Mouse (Mus musculus): ENCODE results near the gene Trim30b. TPM values are rescaled to one million over a fixed set of nuclear protein-coding genes. Genes with fewer than 3 reads are reported as not detected.
A peak's percentile ranks its signal among the peaks of the same experiment; 100 is the strongest.

The Trim30b gene
- not detected in 2 replicates for polyA plus RNA-seq (2014; fragmentation: Nextera tagmentation; extraction: Ambion mirVana)

- ATAC-seq (replicated peaks; ENCODE audit: insufficient number of reproducible peaks, low FRiP score, low TSS enrichment, low read depth) (no peak), DNase-seq (ENCODE audit: low spot score) (peak; percentile 5)
- Histone ChIP-seq H3K27ac (replicated peaks; ENCODE audit: low read depth, low read length) (no peak within 1 kb of the TSS), H3K27me3 (ENCODE audit: control insufficient read depth, insufficient read depth, low read length) (no peaks in the 10 kb centered on the region), H3K36me3 (replicated peaks; ENCODE audit: control insufficient read depth, insufficient read depth, low read depth, low read length) (no peaks in the 10 kb centered on the region), H3K4me2 (ENCODE audit: low read depth, low read length) (no peak within 1 kb of the TSS), H3K4me3 (ENCODE audit: low read depth, low read length) (no peak within 1 kb of the TSS), H3K9ac (replicated peaks; ENCODE audit: low read length) (no peak within 1 kb of the TSS), H3K4me1 (ENCODE audit: control insufficient read depth, insufficient read depth, low read length) (no peaks in the 10 kb centered on the region), H3K9me3 (replicated peaks; ENCODE audit: control insufficient read depth, low read length) (no peaks in the 10 kb centered on the region)
- WGBS, result 50% methylated on average over 1 of the region's 1 CpGs
These were observed at the start of gene Trim30b for GRCm38 (mm10) chr7:104369736-104370414. TSS of gene Trim30b (minus strand) at chr7:104369884.

GRCm38 (mm10) chr7:104404460-104404950 is 34.8 kb upstream of the Trim30b start:
- ATAC-seq (replicated peaks; ENCODE audit: insufficient number of reproducible peaks, low FRiP score, low TSS enrichment, low read depth) (no peak), DNase-seq (ENCODE audit: low spot score) (no peak)
- Histone ChIP-seq H3K27ac (replicated peaks; ENCODE audit: low read depth, low read length) (no peak overlapping the region), H3K9me3 (replicated peaks; ENCODE audit: control insufficient read depth, low read length) (no peaks in the 10 kb centered on the region), H3K36me3 (replicated peaks; ENCODE audit: control insufficient read depth, insufficient read depth, low read depth, low read length) (no peaks in the 10 kb centered on the region), H3K4me3 (ENCODE audit: low read depth, low read length) (no peak overlapping the region), H3K4me1 (ENCODE audit: control insufficient read depth, insufficient read depth, low read length) (no peaks in the 10 kb centered on the region), H3K27me3 (ENCODE audit: control insufficient read depth, insufficient read depth, low read length) (no peaks in the 10 kb centered on the region), H3K4me2 (ENCODE audit: low read depth, low read length) (no peak overlapping the region), H3K9ac (replicated peaks; ENCODE audit: low read length) (no peak overlapping the region)
- 92% methylated on average over 3 of the region's 3 CpGs for WGBS

GRCm38 (mm10) chr7:104401140-104401539 is 31.5 kb upstream of the Trim30b start:
- Histone ChIP-seq H3K36me3 (replicated peaks; ENCODE audit: control insufficient read depth, insufficient read depth, low read depth, low read length) (no peaks in the 10 kb centered on the region), H3K27ac (replicated peaks; ENCODE audit: low read depth, low read length) (no peak overlapping the region), H3K9ac (replicated peaks; ENCODE audit: low read length) (no peak overlapping the region), H3K27me3 (ENCODE audit: control insufficient read depth, insufficient read depth, low read length) (no peaks in the 10 kb centered on the region), H3K4me3 (ENCODE audit: low read depth, low read length) (no peak overlapping the region), H3K4me2 (ENCODE audit: low read depth, low read length) (no peak overlapping the region), H3K9me3 (replicated peaks; ENCODE audit: control insufficient read depth, low read length) (no peaks in the 10 kb centered on the region), H3K4me1 (ENCODE audit: control insufficient read depth, insufficient read depth, low read length) (no peaks in the 10 kb centered on the region)
- DNase-seq (ENCODE audit: low spot score) (no peak), ATAC-seq (replicated peaks; ENCODE audit: insufficient number of reproducible peaks, low FRiP score, low TSS enrichment, low read depth) (no peak)

- no peaks in the 10 kb centered on the region for H3K4me1 ChIP-seq (ENCODE audit: control insufficient read depth, insufficient read depth, low read length)
- H3K36me3 ChIP-seq (replicated peaks; ENCODE audit: control insufficient read depth, insufficient read depth, low read depth, low read length), result no peaks in the 10 kb centered on the region
- no peak within 1 kb of the TSS for H3K4me2 ChIP-seq (ENCODE audit: low read depth, low read length)
- no peak within 1 kb of the TSS for H3K27ac ChIP-seq (replicated peaks; ENCODE audit: low read depth, low read length)
- no peak within 1 kb of the TSS for H3K9ac ChIP-seq (replicated peaks; ENCODE audit: low read length)
- H3K4me3 ChIP-seq (ENCODE audit: low read depth, low read length), result no peak within 1 kb of the TSS
- ATAC-seq (replicated peaks; ENCODE audit: insufficient number of reproducible peaks, low FRiP score, low TSS enrichment, low read depth) (no peak), DNase-seq (ENCODE audit: low spot score) (no peak)
- no peaks in the 10 kb centered on the region for H3K27me3 ChIP-seq (ENCODE audit: control insufficient read depth, insufficient read depth, low read length)
- no peaks in the 10 kb centered on the region for H3K9me3 ChIP-seq (replicated peaks; ENCODE audit: control insufficient read depth, low read length)
- WGBS, result 77% methylated on average over 1 of the region's 1 CpGs
These were observed 31.0 kb upstream of the Trim30b start, which contains the start of gene Trim30c for GRCm38 (mm10) chr7:104400698-104401097. TSS of gene Trim30c (minus strand) at chr7:104400837.

GRCm38 (mm10) chr7:104398492-104398891 is 28.8 kb upstream of the Trim30b start:
- Histone ChIP-seq H3K4me2 (ENCODE audit: low read depth, low read length) (no peak overlapping the region), H3K4me1 (ENCODE audit: control insufficient read depth, insufficient read depth, low read length) (no peaks in the 10 kb centered on the region), H3K27me3 (ENCODE audit: control insufficient read depth, insufficient read depth, low read length) (no peaks in the 10 kb centered on the region), H3K9ac (replicated peaks; ENCODE audit: low read length) (no peak overlapping the region), H3K9me3 (replicated peaks; ENCODE audit: control insufficient read depth, low read length) (no peaks in the 10 kb centered on the region), H3K36me3 (replicated peaks; ENCODE audit: control insufficient read depth, insufficient read depth, low read depth, low read length) (no peaks in the 10 kb centered on the region), H3K4me3 (ENCODE audit: low read depth, low read length) (no peak overlapping the region), H3K27ac (replicated peaks; ENCODE audit: low read depth, low read length) (no peak overlapping the region)
- whole genome bisulfite sequencing, result 74% methylated on average over 1 of the region's 1 CpGs
- ATAC-seq (replicated peaks; ENCODE audit: insufficient number of reproducible peaks, low FRiP score, low TSS enrichment, low read depth) (no peak), DNase-seq (ENCODE audit: low spot score) (no peak)

GRCm38 (mm10) chr7:104366339-104366738 is 3.3 kb downstream of the Trim30b start:
- H3K27ac ChIP-seq (replicated peaks; ENCODE audit: low read depth, low read length), result no peak overlapping the region
- H3K4me3 ChIP-seq (ENCODE audit: low read depth, low read length), result no peak overlapping the region
- DNase-seq (ENCODE audit: low spot score) (no peak), ATAC-seq (replicated peaks; ENCODE audit: insufficient number of reproducible peaks, low FRiP score, low TSS enrichment, low read depth) (no peak)
- no peaks in the 10 kb centered on the region for H3K36me3 ChIP-seq (replicated peaks; ENCODE audit: control insufficient read depth, insufficient read depth, low read depth, low read length)
- H3K9me3 ChIP-seq (replicated peaks; ENCODE audit: control insufficient read depth, low read length), result no peaks in the 10 kb centered on the region
- H3K4me2 ChIP-seq (ENCODE audit: low read depth, low read length), result no peak overlapping the region
- H3K9ac ChIP-seq (replicated peaks; ENCODE audit: low read length), result no peak overlapping the region
- H3K27me3 ChIP-seq (ENCODE audit: control insufficient read depth, insufficient read depth, low read length), result no peaks in the 10 kb centered on the region
- no peaks in the 10 kb centered on the region for H3K4me1 ChIP-seq (ENCODE audit: control insufficient read depth, insufficient read depth, low read length)

GRCm38 (mm10) chr7:104353600-104353967 is 16.1 kb downstream of the Trim30b start:
- no peak; the same call in 1 of the 2 replicates for ATAC-seq (replicated peaks; ENCODE audit: insufficient number of reproducible peaks, low FRiP score, low TSS enrichment, low read depth)
- Histone ChIP-seq H3K27ac (replicated peaks; ENCODE audit: low read depth, low read length) (no peak overlapping the region), H3K36me3 (replicated peaks; ENCODE audit: control insufficient read depth, insufficient read depth, low read depth, low read length) (no peaks in the 10 kb centered on the region), H3K4me3 (ENCODE audit: low read depth, low read length) (no peak overlapping the region), H3K4me2 (ENCODE audit: low read depth, low read length) (no peak overlapping the region), H3K27me3 (ENCODE audit: control insufficient read depth, insufficient read depth, low read length) (no peaks in the 10 kb centered on the region), H3K9me3 (replicated peaks; ENCODE audit: control insufficient read depth, low read length) (no peaks in the 10 kb centered on the region), H3K9ac (replicated peaks; ENCODE audit: low read length) (no peak overlapping the region), H3K4me1 (ENCODE audit: control insufficient read depth, insufficient read depth, low read length) (no peaks in the 10 kb centered on the region)
- 61% methylated on average over 2 of the region's 2 CpGs for WGBS
- no peak for DNase-seq (ENCODE audit: low spot score)

- H3K9me3 ChIP-seq (replicated peaks; ENCODE audit: control insufficient read depth, low read length), result no peaks in the 10 kb centered on the region
- 7% methylated on average over 14 of the region's 14 CpGs for WGBS
- peak within 1 kb of the TSS; percentile 32; the same call in 1 of the 2 replicates for H3K4me2 ChIP-seq (ENCODE audit: low read depth, low read length)
- peak within 1 kb of the TSS; percentile 31 for H3K4me3 ChIP-seq (ENCODE audit: low read depth, low read length)
- peak; percentile 100 for ATAC-seq (replicated peaks; ENCODE audit: insufficient number of reproducible peaks, low FRiP score, low TSS enrichment, low read depth)
- peak within 1 kb of the TSS; percentile 48; the same call in 1 of the 2 replicates for H3K9ac ChIP-seq (replicated peaks; ENCODE audit: low read length)
- DNase-seq (ENCODE audit: low spot score), result peak; percentile 78
- H3K27me3 ChIP-seq (ENCODE audit: control insufficient read depth, insufficient read depth, low read length), result no peaks in the 10 kb centered on the region
- H3K27ac ChIP-seq (replicated peaks; ENCODE audit: low read depth, low read length), result no peak within 1 kb of the TSS
- H3K4me1 ChIP-seq (ENCODE audit: control insufficient read depth, insufficient read depth, low read length), result no peaks in the 10 kb centered on the region
- H3K36me3 ChIP-seq (replicated peaks; ENCODE audit: control insufficient read depth, insufficient read depth, low read depth, low read length), result no peaks in the 10 kb centered on the region
These were observed 16.7 kb downstream of the Trim30b start, which contains the start of gene Trim12c for GRCm38 (mm10) chr7:104352717-104353599. TSS of gene Trim12c (minus strand) at chr7:104353362.
